Mouse (Mus musculus) adrenal gland, postnatal 25 days (tissue): ENCODE data around the gene Nfix. TPM values are rescaled to one million over a fixed set of nuclear protein-coding genes. Genes with fewer than 3 reads are reported as not detected.
A peak's percentile ranks its signal among the peaks of the same experiment; 100 is the strongest.
"Not testable (repeated sequence)": the region's sequence is repeated elsewhere in the genome, so short reads cannot be mapped to it uniquely, and the experiment has no call there.

Experiments used
- DNase-seq: peaks from one replicate; pipeline ENCODE4 v3.0.0; 2021; ENCODE audit warnings: mixed read lengths
- total RNA-seq: library from RNA; stranded (reverse); gene quantifications from 2 replicates; pipeline ENCODE4 v1.2.3, GENCODE M21; 2021

Nfix gene
- total RNA-seq, 1 experiment from 2014 or later = 111 TPM

GRCm38 (mm10) chr8:84832759-84833742, 32.9 kb upstream of the Nfix start:
- no peak for DNase-seq

- peak; percentile 89 for DNase-seq
Measured at GRCm38 (mm10) chr8:84832034-84832717, 32.0 kb upstream of the Nfix start.

- peak; percentile 35 for DNase-seq
Measured at GRCm38 (mm10) chr8:84831490-84831889, 31.3 kb upstream of the Nfix start, which contains the start of gene Gadd45gip1. Gene Gadd45gip1, plus strand, starts transcription at chr8:84831522.

GRCm38 (mm10) chr8:84826518-84826917, 26.4 kb upstream of the Nfix start:
- not testable (repeated sequence) for DNase-seq

- DNase-seq = no peak
Measured at GRCm38 (mm10) chr8:84825636-84826035, 25.5 kb upstream of the Nfix start.

GRCm38 (mm10) chr8:84823653-84824052, 23.5 kb upstream of the Nfix start:
- peak; percentile 59 for DNase-seq

- DNase-seq = no peak
Measured at GRCm38 (mm10) chr8:84822723-84823122, 22.6 kb upstream of the Nfix start, which contains the start of gene Dand5. Gene Dand5, minus strand, starts transcription at chr8:84822823.

GRCm38 (mm10) chr8:84816117-84816516, 16.0 kb upstream of the Nfix start:
- DNase-seq = no peak

- peak; percentile 95 for DNase-seq
Measured at GRCm38 (mm10) chr8:84815547-84815946, 15.4 kb upstream of the Nfix start.

- no peak for DNase-seq
Measured at GRCm38 (mm10) chr8:84814555-84815441, 14.7 kb upstream of the Nfix start.

GRCm38 (mm10) chr8:84814240-84814554, 14.1 kb upstream of the Nfix start:
- no peak for DNase-seq

- no peak for DNase-seq
Measured at GRCm38 (mm10) chr8:84813830-84814229, 13.7 kb upstream of the Nfix start.

- DNase-seq = peak; percentile 87
Measured at GRCm38 (mm10) chr8:84813059-84813458, 12.9 kb upstream of the Nfix start.

- DNase-seq = no peak
Measured at GRCm38 (mm10) chr8:84811303-84811702, 11.2 kb upstream of the Nfix start.

- peak; percentile 95 for DNase-seq
Measured at GRCm38 (mm10) chr8:84810896-84811295, 10.8 kb upstream of the Nfix start.

- DNase-seq = no peak
Measured at GRCm38 (mm10) chr8:84809941-84810280, 9.8 kb upstream of the Nfix start.

- no peak for DNase-seq
Measured at GRCm38 (mm10) chr8:84809109-84809940, 9.2 kb upstream of the Nfix start.

- no peak for DNase-seq
Measured at GRCm38 (mm10) chr8:84806031-84806430, 5.9 kb upstream of the Nfix start.

- peak; percentile 76 for DNase-seq
Measured at GRCm38 (mm10) chr8:84799136-84799931, 810 bp downstream of the Nfix start.

GRCm38 (mm10) chr8:84798446-84799135, 1.6 kb downstream of the Nfix start:
- no peak for DNase-seq
